Mouse (Mus musculus): ENCODE measurements around the gene Mlxipl.

Gene Mlxipl

GRCm38 (mm10) chr5:135080539-135080938 is 9.2 kb upstream of the Mlxipl start:
- DNase-seq, result no peak

GRCm38 (mm10) chr5:135086871-135087270 is 2.8 kb upstream of the Mlxipl start:
- DNase-seq, result no peak

- DNase-seq, result no peak
These were observed 11.3 kb downstream of the Mlxipl start for GRCm38 (mm10) chr5:135100981-135101380.

GRCm38 (mm10) chr5:135103999-135104660 is 14.4 kb downstream of the Mlxipl start:
- peak; percentile 50 for DNase-seq

- peak; percentile 85 for DNase-seq
These were observed 17.1 kb downstream of the Mlxipl start for GRCm38 (mm10) chr5:135106758-135107256.

GRCm38 (mm10) chr5:135107521-135108501 is 18.1 kb downstream of the Mlxipl start:
- peak; percentile 73 for DNase-seq

GRCm38 (mm10) chr5:135109017-135109416 is 19.3 kb downstream of the Mlxipl start:
- DNase-seq, result no peak

GRCm38 (mm10) chr5:135109426-135109825 is 19.7 kb downstream of the Mlxipl start:
- DNase-seq, result no peak

GRCm38 (mm10) chr5:135109976-135110375 is 20.3 kb downstream of the Mlxipl start:
- no peak for DNase-seq

GRCm38 (mm10) chr5:135113782-135114181 is 24.1 kb downstream of the Mlxipl start:
- no peak for DNase-seq

- no peak for DNase-seq
These were observed 25.6 kb downstream of the Mlxipl start for GRCm38 (mm10) chr5:135115241-135115640.

- peak; percentile 75 for DNase-seq
These were observed 28.9 kb downstream of the Mlxipl start for GRCm38 (mm10) chr5:135118589-135119081.

- DNase-seq, result no peak
These were observed 31.1 kb downstream of the Mlxipl start for GRCm38 (mm10) chr5:135120753-135121152.

- no peak for DNase-seq
These were observed 36.4 kb downstream of the Mlxipl start for GRCm38 (mm10) chr5:135126121-135126520.

- no peak for DNase-seq
These were observed 38.0 kb downstream of the Mlxipl start for GRCm38 (mm10) chr5:135127669-135128068.

- no peak for DNase-seq
These were observed 40.1 kb downstream of the Mlxipl start for GRCm38 (mm10) chr5:135129747-135130146.

- DNase-seq, result peak; percentile 88
These were observed 44.2 kb downstream of the Mlxipl start for GRCm38 (mm10) chr5:135133736-135134405.

- peak; percentile 71 for DNase-seq
These were observed 44.8 kb downstream of the Mlxipl start for GRCm38 (mm10) chr5:135134534-135134933.

GRCm38 (mm10) chr5:135139881-135140280 is 50.2 kb downstream of the Mlxipl start:
- no peak for DNase-seq

- DNase-seq, result no peak
These were observed 54.8 kb downstream of the Mlxipl start for GRCm38 (mm10) chr5:135144469-135144868.

- DNase-seq, result no peak
These were observed 55.8 kb downstream of the Mlxipl start for GRCm38 (mm10) chr5:135145532-135145931.

- DNase-seq, result no peak
These were observed 56.3 kb downstream of the Mlxipl start for GRCm38 (mm10) chr5:135145955-135146354.

- no peak for DNase-seq
These were observed 59.0 kb downstream of the Mlxipl start for GRCm38 (mm10) chr5:135148715-135149052.

Data from thymus, postnatal 4 days (tissue).